Mouse (Mus musculus) frontal cortex, postnatal 14 days (tissue): ENCODE data around the gene Grk2.
A peak's percentile ranks its signal among the peaks of the same experiment; 100 is the strongest.

Experiments used
- DNase-seq, 2 experiments: peaks; one replicate each; pipeline ENCODE4 v3.0.0; 2022; ENCODE audit warnings: low spot score in 2 of 2

Grk2 gene

GRCm38 (mm10) chr19:4306190-4306577 is at the start of gene Grk2:
Gene Grk2 (minus strand): TSS chr19:4306222.
- DNase-seq, result peak in 1 of 2 experiments; percentile 71

DNA sequence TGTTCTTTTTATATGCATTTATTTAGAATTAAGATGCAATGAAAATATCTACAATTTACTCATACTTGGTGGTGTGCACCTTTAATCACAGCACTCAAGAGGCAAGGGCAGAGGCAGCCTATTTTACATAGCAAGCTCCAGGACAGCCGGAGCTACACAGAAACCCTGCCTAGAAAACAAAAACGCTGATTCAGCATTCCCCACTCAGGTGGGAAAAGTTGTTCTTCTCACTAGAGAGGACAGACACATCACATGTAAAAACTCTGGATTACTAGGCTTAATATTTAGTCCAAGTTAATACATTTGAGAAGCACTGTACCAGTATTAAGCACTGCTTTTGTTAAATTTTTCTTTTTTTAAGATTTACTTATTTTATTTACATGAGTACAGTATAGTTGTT is 43.4 kb upstream of the Grk2 start:
- no peak for DNase-seq

- DNase-seq, result no peak
These were observed 40.5 kb upstream of the Grk2 start for GRCm38 (mm10) chr19:4346479-4346878.

- no peak for DNase-seq
These were observed 32.1 kb upstream of the Grk2 start for GRCm38 (mm10) chr19:4338162-4338561.

DNA sequence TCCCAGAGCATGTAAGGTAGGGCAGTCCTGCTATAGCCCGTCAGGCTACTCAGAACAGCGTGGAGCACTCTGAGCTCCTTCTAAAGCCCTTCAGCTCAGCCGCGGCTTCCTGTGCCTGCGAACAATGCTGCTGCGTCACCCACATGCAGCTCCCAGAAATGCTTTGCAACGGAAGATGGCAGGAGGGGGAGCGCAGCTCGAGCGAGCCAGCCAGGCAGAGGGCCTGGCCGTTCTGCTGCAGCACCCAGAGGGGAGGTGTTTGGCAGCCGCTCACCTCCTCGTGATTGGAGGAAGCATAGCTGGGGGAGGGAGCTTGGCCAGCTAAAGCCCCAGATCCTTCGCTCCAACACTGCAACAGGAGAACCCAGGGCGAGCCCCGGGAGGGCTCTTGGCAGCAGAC is 27.8 kb upstream of the Grk2 start:
- peak; percentile 86 to 87 for DNase-seq

GRCm38 (mm10) chr19:4333100-4333775 is 27.2 kb upstream of the Grk2 start:
- no peak for DNase-seq

DNA sequence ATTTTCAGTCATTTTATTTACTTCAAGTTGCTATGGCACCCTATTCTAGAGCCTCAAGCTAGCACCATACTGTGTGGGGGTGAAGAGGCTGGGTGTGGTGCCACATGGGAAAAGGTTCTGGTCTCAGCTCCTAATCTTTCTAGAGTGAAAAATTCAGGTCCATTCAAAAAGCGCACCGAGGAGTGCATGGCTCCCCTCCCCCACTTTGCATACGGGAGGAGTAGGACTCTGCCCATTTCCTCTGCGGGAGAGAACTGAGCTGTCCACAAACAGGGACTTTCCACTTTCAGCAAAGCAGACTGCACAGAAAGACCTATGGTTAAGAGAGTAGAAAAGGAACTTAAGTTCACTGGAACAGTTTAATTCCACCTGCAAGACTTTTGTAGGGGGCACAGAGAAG is 26.6 kb upstream of the Grk2 start:
- DNase-seq, result peak in 1 of 2 experiments; percentile 36

DNA sequence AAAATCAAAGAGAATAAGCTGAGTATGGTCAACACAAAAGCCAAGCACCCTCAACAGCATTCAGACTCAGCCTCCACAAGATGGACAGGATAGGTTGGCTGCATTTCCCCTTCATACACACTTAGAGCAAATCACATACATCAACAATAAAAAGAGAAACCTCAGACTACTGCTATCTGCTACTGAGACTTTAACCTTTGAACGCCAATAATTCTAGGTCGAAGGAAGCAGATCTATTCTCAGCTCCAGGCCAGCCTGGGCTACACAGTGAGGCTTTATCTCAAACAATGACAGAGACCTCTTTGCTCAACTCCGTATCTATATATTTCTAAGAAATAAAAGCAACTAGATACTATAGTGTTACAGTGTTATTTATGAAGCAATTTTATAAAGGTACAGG is 25.3 kb upstream of the Grk2 start:
- DNase-seq, result no peak

DNA sequence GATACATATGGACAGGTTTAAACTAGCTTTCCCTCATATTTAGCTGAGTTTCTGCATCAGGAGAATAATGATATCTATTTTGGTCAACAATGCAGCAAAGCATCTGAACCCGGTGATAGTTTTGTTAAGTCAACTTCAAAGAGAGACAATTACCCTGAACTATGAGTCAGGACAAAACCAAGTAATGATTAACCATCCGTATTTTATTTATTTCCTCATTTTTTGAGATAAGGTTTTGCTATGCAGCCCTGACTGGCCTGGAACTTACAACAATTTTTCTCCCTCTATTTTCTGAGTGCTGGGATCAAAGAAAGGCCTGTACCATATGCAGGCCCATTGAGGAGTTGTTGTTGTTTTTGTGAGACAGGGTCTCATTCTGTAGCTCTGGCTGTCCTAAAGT is 24.6 kb upstream of the Grk2 start:
- DNase-seq, result no peak

- DNase-seq, result no peak
These were observed 22.8 kb upstream of the Grk2 start for GRCm38 (mm10) chr19:4328737-4329304.

GRCm38 (mm10) chr19:4326881-4327280 is 20.9 kb upstream of the Grk2 start:
- no peak for DNase-seq

DNA sequence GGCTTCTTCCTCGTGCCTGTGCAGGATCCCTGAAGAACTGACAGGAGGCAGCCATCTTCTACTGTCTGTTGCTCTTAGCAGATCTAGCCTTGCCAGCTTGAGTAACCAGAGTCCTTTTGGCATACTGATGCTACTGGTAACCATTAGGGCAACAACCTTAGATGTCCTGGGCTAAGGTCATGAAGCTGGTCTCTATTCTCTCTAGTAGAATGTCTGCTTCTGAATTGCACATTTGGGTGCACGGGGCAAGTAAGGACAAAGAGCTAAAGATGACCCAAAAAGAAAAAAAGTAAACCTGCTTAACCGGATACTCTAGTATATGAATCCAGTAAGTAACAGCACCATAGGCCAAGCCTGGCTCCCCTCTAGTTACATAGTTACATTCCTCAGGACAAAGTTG is 20.1 kb upstream of the Grk2 start:
- DNase-seq, result no peak

DNA sequence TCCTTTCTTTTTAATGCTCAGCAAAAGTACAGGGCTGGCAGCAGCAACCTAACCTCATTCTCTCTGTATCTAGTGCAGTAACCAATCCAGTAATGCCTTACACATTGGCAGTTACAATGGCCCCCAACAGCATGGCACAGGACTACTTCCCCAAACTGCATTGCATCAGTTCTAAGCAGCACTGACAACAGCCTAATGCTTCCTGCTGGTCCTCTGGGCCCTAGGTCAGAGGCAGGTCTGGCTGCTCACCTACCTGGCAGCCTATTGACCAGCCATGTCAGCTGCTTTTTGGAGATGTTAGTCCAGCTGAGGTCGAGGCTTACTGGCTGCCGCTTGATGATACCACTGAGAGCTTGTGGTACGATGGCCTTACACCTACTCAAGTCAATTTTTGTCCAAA is 16.1 kb upstream of the Grk2 start:
- no peak for DNase-seq

GRCm38 (mm10) chr19:4321622-4322021 is 15.6 kb upstream of the Grk2 start:
- no peak for DNase-seq

DNA sequence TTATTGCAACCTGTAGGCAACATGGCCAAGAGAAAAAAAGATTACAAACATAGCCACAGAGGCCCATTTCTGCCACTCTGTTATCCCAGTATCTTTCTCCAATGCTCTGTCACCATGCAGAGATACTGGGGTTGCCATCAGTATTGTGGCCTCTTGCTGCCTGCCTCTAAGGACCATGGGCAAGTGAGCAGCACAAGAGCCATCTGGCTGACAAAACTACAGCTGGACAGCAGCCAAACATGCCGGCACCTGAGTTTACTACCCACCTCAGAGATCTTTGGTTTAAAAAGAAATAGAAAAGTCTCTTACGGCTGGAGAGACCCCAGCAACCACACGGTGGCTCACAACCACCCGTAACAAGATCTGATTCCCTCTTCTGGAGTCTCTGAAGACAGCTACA is 13.2 kb upstream of the Grk2 start:
- DNase-seq, result no peak

GRCm38 (mm10) chr19:4317181-4317580 is 11.2 kb upstream of the Grk2 start:
- no peak for DNase-seq

GRCm38 (mm10) chr19:4315223-4315944 is 9.4 kb upstream of the Grk2 start:
- no peak for DNase-seq

- DNase-seq, result peak in 1 of 2 experiments; percentile 31
These were observed 3.8 kb upstream of the Grk2 start for GRCm38 (mm10) chr19:4309776-4310185.

DNA sequence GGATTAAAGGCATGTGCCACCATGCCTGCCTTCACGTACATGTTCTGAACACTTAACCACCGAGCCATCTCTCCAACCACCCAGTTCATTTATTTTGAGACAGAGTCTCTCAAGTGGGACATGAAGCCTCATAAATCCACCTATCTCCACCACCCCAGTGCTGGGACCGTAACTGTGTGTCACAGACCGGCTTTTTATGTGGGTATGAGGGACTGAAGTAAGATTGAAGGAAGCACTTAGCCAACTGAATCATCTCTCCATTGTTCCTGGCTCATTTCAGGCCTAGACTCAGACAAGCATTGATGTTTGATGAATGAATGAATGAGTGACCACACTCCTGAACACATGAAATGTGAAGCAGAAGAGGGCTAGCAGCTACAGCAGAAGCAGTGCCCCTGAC is 3.3 kb upstream of the Grk2 start:
- peak in 1 of 2 experiments; percentile 4 for DNase-seq

DNA sequence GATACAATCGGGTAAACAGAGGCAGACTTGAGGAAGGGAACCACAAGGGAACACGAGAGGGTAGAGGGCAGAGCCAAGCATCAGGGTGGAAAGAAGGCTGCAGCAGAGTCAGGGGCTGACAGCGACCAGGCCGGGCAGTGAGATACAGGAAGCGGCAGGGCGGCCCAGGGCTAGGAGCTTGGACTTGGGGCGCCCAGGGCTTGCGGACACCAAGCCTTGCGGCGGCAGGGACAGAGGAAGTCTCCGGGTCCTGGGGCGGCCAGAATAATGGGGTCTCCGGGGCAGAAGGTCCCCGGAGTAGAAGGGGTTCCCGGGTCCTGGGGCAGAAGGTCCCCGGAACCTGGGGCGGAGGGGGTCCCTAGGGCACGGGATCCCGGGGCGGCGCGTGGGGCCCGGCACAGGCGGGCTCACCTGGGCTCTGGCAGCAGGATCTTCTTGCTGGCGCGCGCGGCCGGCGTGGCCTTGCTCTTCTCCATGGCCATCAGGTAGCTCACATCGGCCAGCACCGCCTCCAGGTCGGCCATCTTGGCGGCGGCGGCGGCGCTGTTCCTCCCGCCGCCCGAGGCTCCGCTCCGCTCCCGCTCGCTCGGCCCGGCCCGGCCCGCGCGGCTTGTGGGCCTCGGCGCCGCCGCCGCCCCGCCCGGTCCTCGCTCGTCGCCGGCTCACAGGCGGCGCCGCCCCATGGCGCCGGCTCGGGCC is 382 bp downstream of the Grk2 start:
- DNase-seq, result no peak

- DNase-seq, result no peak
These were observed 1.1 kb downstream of the Grk2 start for GRCm38 (mm10) chr19:4304871-4305321.

- DNase-seq, result no peak
These were observed 1.7 kb downstream of the Grk2 start for GRCm38 (mm10) chr19:4304251-4304821.
